Mouse (Mus musculus) intestine, embryonic 15.5 days (tissue): ENCODE results near the gene Gm5741. TPM values are rescaled to one million over a fixed set of nuclear protein-coding genes. Genes with fewer than 3 reads are reported as not detected.
A peak's percentile ranks its signal among the peaks of the same experiment; 100 is the strongest.

Source experiments
- ATAC-seq: fragments of 200-750 bp; cut with Nextera tagmentation; 2 replicates; pipeline ENCODE4 v1.8.0; 2017; ENCODE audit warnings: moderate TSS enrichment, moderate library complexity
- H3K27ac ChIP-seq: fragments of 300-500 bp; sonication (generic); 2 replicates; pipeline ENCODE4 v1.5.1; 2015; ENCODE audit warnings: mild to moderate bottlenecking, inconsistent platforms
- H3K27me3 ChIP-seq: fragments of 300-500 bp; sonication (generic); replicated peaks from 2 replicates; pipeline ENCODE4 v1.6.1; 2015; ENCODE audit warnings: inconsistent platforms
- H3K36me3 ChIP-seq: fragments of 300-500 bp; sonication (generic); 2 replicates; pipeline ENCODE4 v1.6.1; 2015; ENCODE audit warnings: inconsistent platforms
- H3K4me1 ChIP-seq: fragments of 300-500 bp; sonication (generic); replicated peaks from 2 replicates; pipeline ENCODE4 v1.6.1; 2015; ENCODE audit warnings: inconsistent platforms
- H3K4me2 ChIP-seq: fragments of 300-500 bp; sonication (generic); replicated peaks from 2 replicates; pipeline ENCODE4 v1.6.1; 2015; ENCODE audit warnings: mild to moderate bottlenecking, inconsistent platforms
- H3K4me3 ChIP-seq: fragments of 300-500 bp; sonication (generic); replicated peaks from 2 replicates; pipeline ENCODE4 v1.5.1; 2015; ENCODE audit warnings: inconsistent platforms
- H3K9ac ChIP-seq: fragments of 300-500 bp; sonication (generic); 2 replicates; pipeline ENCODE4 v1.6.1; 2015; ENCODE audit warnings: inconsistent platforms
- H3K9me3 ChIP-seq: fragments of 300-500 bp; sonication (generic); 2 replicates; pipeline ENCODE4 v1.6.1; 2016; ENCODE audit warnings: inconsistent platforms
- WGBS: fragments of 180-500 bp; shearing (Covaris S2); methylation state at CpG from one replicate; pipeline ENCODE4 v1.1.7; 2015; 5-methylcytosine and 5-hydroxymethylcytosine counted together
- polyA plus RNA-seq: library from polyadenylated mRNA; unstranded; fragments of >200 nt; fragmentation: Nextera tagmentation; extraction: Ambion mirVana; gene quantifications from 2 replicates; pipeline ENCODE4 v1.2.1, GENCODE M21; 2015

Gm5741 gene
- polyA plus RNA-seq, 1 experiment from 2014 or later: not detected

- Histone ChIP-seq H3K4me2 (peak overlapping the region; percentile 82), H3K27ac (no peak overlapping the region), H3K36me3 (peaks cover 25% of the 10 kb centered on the region), H3K9me3 (no peaks in the 10 kb centered on the region), H3K4me1 (peaks cover 27% of the 10 kb centered on the region), H3K4me3 (peak overlapping the region; percentile 80; the same call in 1 of the 2 replicates), H3K27me3 (no peaks in the 10 kb centered on the region), H3K9ac (no peak overlapping the region)
- 90% methylated on average over 3 of the region's 3 CpGs for WGBS
- ATAC-seq: no peak
These were observed 43.9 kb downstream of the Gm5741 start for GRCm38 (mm10) chr8:85023846-85024245.

DNA sequence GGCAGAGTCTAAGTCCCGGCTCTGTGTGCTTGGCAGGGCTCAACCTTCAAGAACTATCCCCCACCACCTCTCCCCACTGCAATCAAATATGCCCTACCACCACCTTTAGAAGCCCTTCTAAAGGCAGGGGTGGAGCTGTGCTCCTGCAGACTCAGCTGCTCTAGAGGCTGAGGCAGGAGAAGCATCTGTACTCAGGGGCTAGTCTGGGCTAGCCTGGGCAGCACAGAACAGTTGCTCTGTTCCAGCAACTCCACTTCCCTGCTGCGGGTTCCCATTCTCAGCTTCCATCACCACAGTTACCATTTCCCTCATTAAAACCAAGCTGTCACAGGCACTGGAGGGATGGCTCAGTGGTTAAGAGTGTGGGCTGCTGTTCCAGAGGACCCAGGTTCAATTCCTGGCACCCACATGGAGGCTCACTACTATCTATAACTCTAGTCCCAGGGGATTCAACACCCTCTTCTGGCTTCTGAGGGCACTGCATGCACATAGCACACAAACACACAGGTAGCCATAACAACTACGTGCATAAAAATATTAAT is 46.2 kb downstream of the Gm5741 start:
- no peaks in the 10 kb centered on the region for H3K9me3 ChIP-seq
- H3K4me3 ChIP-seq: no peak overlapping the region
- WGBS: 91% methylated on average over 3 of the region's 3 CpGs
- no peaks in the 10 kb centered on the region for H3K27me3 ChIP-seq
- peaks cover 30% of the 10 kb centered on the region for H3K36me3 ChIP-seq
- H3K9ac ChIP-seq: no peak overlapping the region
- no peak overlapping the region for H3K27ac ChIP-seq
- no peak overlapping the region for H3K4me2 ChIP-seq
- H3K4me1 ChIP-seq: peaks cover 17% of the 10 kb centered on the region
- ATAC-seq: no peak

Other genes with a start within 250 kb of the Gm5741 start
- 4.5 and 5.3 TPM in 2 replicates for gene Dand5, start 245.2 kb downstream of the Gm5741 start, polyA plus RNA-seq
- 61.7 and 62.6 TPM in 2 replicates for gene Gadd45gip1, start 236.5 kb downstream of the Gm5741 start, polyA plus RNA-seq
- gene Rad23a, start 227.3 kb downstream of the Gm5741 start, polyA plus RNA-seq: 102 and 106 TPM in 2 replicates
- gene Calr, start 221.0 kb downstream of the Gm5741 start, polyA plus RNA-seq: 1,038 and 1,157 TPM in 2 replicates
- gene Farsa, start 211.0 kb downstream of the Gm5741 start, polyA plus RNA-seq: 83.1 and 92.7 TPM in 2 replicates
- gene Syce2, start 195.9 kb downstream of the Gm5741 start, polyA plus RNA-seq: 49.9 and 54.4 TPM in 2 replicates
- 42.8 and 49.2 TPM in 2 replicates for gene Gcdh, start 174.1 kb downstream of the Gm5741 start, polyA plus RNA-seq
- gene Klf1, start 166.1 kb downstream of the Gm5741 start, polyA plus RNA-seq: 6.4 and 7.7 TPM in 2 replicates
- 8.7 and 10.2 TPM in 2 replicates for gene Dnase2a, start 159.4 kb downstream of the Gm5741 start, polyA plus RNA-seq
- gene Mast1, start 130.6 kb downstream of the Gm5741 start, polyA plus RNA-seq: 1.6 TPM in 2 replicates
- 0.31 and 0.51 TPM in 2 replicates for gene Rtbdn, start 121.0 kb downstream of the Gm5741 start, polyA plus RNA-seq
- gene Gm49661, start 98.5 kb downstream of the Gm5741 start, polyA plus RNA-seq: not detected in 2 replicates
- gene Prdx2, start 98.4 kb downstream of the Gm5741 start, polyA plus RNA-seq: 581 and 615 TPM in 2 replicates
- gene Rnaseh2a, start 98.2 kb downstream of the Gm5741 start, polyA plus RNA-seq: 116 and 117 TPM in 2 replicates
- gene Junb, start 89.3 kb downstream of the Gm5741 start, polyA plus RNA-seq: 28.4 and 30.7 TPM in 2 replicates
- gene Hook2, start 77.4 kb downstream of the Gm5741 start, polyA plus RNA-seq: 68.7 and 75.8 TPM in 2 replicates
- gene Best2, start 53.5 kb downstream of the Gm5741 start, polyA plus RNA-seq: 0.14 and 0.76 TPM in 2 replicates
- gene Asna1, start 42.7 kb downstream of the Gm5741 start, polyA plus RNA-seq: 125 and 130 TPM in 2 replicates
- gene Trir, start 41.2 kb downstream of the Gm5741 start, polyA plus RNA-seq: 110 and 113 TPM in 2 replicates
- gene Tnpo2, start 31.1 kb downstream of the Gm5741 start, polyA plus RNA-seq: 28.1 and 29.4 TPM in 2 replicates
- 25.2 and 27.4 TPM in 2 replicates for gene Fbxw9, start 7.9 kb downstream of the Gm5741 start, polyA plus RNA-seq
- gene Dhps, start 3.8 kb upstream of the Gm5741 start, polyA plus RNA-seq: 56.6 and 57.5 TPM in 2 replicates
- gene Wdr83os, start 12.8 kb upstream of the Gm5741 start, polyA plus RNA-seq: 133 and 151 TPM in 2 replicates
- gene Wdr83, start 13.3 kb upstream of the Gm5741 start, polyA plus RNA-seq: 35.7 and 42.9 TPM in 2 replicates
- 55.4 and 55.7 TPM in 2 replicates for gene Man2b1, start 15.3 kb upstream of the Gm5741 start, polyA plus RNA-seq
- gene Zfp791, start 55.1 kb upstream of the Gm5741 start, polyA plus RNA-seq: 2.7 TPM in 2 replicates
- not detected in 2 replicates for gene Cks1brt, start 83.9 kb upstream of the Gm5741 start, polyA plus RNA-seq
- not detected in 2 replicates for gene Olfr371, start 158.0 kb upstream of the Gm5741 start, polyA plus RNA-seq
- gene Orc6, start 231.7 kb upstream of the Gm5741 start, polyA plus RNA-seq: 91.1 and 97.2 TPM in 2 replicates
- gene Vps35, start 231.8 kb upstream of the Gm5741 start, polyA plus RNA-seq: 167 and 190 TPM in 2 replicates